Mouse (Mus musculus) lung, adult 18-20 months (tissue): Measurements from ENCODE around the gene Shroom1.
A peak's percentile ranks its signal among the peaks of the same experiment; 100 is the strongest.

Experiments used
- DNase-seq, 2 experiments: peaks; one replicate each; pipeline ENCODE4 v3.0.0; 2022; ENCODE audit warnings: mixed read lengths in 2 of 2

The Shroom1 gene

GRCm38 (mm10) chr11:53516775-53517627, 60.0 kb downstream of the Shroom1 start:
- peak in 1 of 2 experiments; percentile 24 for DNase-seq
